ENCODE assay signal across 26 mouse cellular contexts in the genomic region with DNA sequence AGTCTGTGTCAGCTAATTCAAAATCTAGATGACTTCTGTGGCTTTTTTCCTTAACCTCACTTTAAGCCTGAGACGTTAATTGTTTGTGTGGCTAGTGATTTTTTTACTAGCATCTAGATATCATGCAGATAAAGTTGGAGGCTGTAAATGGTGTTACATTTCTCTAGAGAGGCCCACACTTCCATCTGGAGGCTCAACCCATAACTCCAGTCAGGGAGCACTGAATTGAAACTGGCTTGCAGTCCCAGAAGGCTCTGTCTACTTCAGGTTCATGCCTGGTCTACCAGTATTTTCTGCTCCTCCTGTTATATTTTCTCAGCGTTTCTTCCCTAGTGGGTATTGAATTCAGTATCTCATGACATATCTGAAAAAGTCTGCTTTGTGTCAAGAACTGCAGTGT.
"Had no signal": no experiment of that assay in that cellular context is flagged by ENCODE, and none has a peak within 500 bp of the region (broad histone marks: within the 10 kb centered on the region; RNA-seq: fewer than 3 reads in every experiment).

No protein-coding gene starts in this region.

- ATAC-seq: hindbrain, postnatal 0 days; intestine, embryonic 16.5 days; liver, postnatal 0 days had no signal

- H3K4me3 ChIP-seq: heart, embryonic 10.5 days; heart, embryonic 12.5 days; hindbrain, embryonic 12.5 days; kidney, embryonic 15.5 days; limb, embryonic 10.5 days; limb, embryonic 12.5 days; liver, embryonic 13.5 days; liver, embryonic 15.5 days had no signal

- H3K27ac ChIP-seq: heart, embryonic 10.5 days; hindbrain, embryonic 12.5 days; hindbrain, embryonic 14.5 days; hindbrain, postnatal 0 days; kidney, embryonic 15.5 days; kidney, postnatal 0 days; limb, embryonic 10.5 days; limb, embryonic 12.5 days; liver, embryonic 13.5 days; liver, embryonic 15.5 days had no signal

- H3K9ac ChIP-seq: heart, embryonic 12.5 days; hindbrain, embryonic 12.5 days; hindbrain, embryonic 14.5 days; kidney, embryonic 15.5 days; limb, embryonic 12.5 days; liver, embryonic 13.5 days; liver, embryonic 15.5 days; liver, postnatal 0 days had no signal

- H3K4me1 ChIP-seq: heart, embryonic 10.5 days; hindbrain, embryonic 12.5 days; kidney, embryonic 15.5 days; limb, embryonic 10.5 days; limb, embryonic 12.5 days; liver, embryonic 13.5 days; liver, embryonic 15.5 days had no signal

- H3K9me3 ChIP-seq: heart, embryonic 10.5 days; heart, embryonic 12.5 days; hindbrain, embryonic 12.5 days; kidney, embryonic 15.5 days; limb, embryonic 10.5 days; limb, embryonic 12.5 days; liver, embryonic 13.5 days; liver, embryonic 15.5 days had no signal

- H3K36me3 ChIP-seq: heart, embryonic 10.5 days; heart, embryonic 12.5 days; hindbrain, embryonic 12.5 days; kidney, embryonic 15.5 days; limb, embryonic 10.5 days; limb, embryonic 12.5 days; liver, embryonic 13.5 days; liver, embryonic 15.5 days had no signal

- DNase-seq: gastrocnemius, postnatal 14 days; gastrocnemius, postnatal 36 days; heart, adult 18-20 months; heart, postnatal 10 days; heart, postnatal 36 days; kidney, adult 11 months; kidney, adult 2 months; kidney, adult 9 months; kidney, postnatal 14 days; kidney, postnatal 36 days; layer of hippocampus, adult 9-11 months; liver; liver, embryonic 13.5 days; liver, postnatal 0 days had no signal

- H3K27me3 ChIP-seq: heart, embryonic 12.5 days; hindbrain, embryonic 12.5 days; kidney, embryonic 15.5 days; limb, embryonic 12.5 days; liver, embryonic 13.5 days; liver, embryonic 15.5 days had no signal

- H3K4me2 ChIP-seq: heart, embryonic 12.5 days; hindbrain, embryonic 12.5 days; hindbrain, embryonic 14.5 days; kidney, embryonic 15.5 days; limb, embryonic 12.5 days; liver, embryonic 11.5 days; liver, embryonic 13.5 days; liver, embryonic 15.5 days had no signal
